Mouse (Mus musculus) heart, postnatal 0 days (tissue): ENCODE measurements around the gene Abca17.
A peak's percentile ranks its signal among the peaks of the same experiment; 100 is the strongest.

Experiments used
- CTCF ChIP-seq: IDR thresholded peaks from 2 replicates; pipeline ENCODE4 v1.5.1; 2016; ENCODE audit warnings: antibody characterized with exemption, control low read depth, low read depth
- EP300 ChIP-seq: IDR thresholded peaks from 2 replicates; pipeline ENCODE4 v1.6.1; 2016; ENCODE audit warnings: antibody characterized with exemption, low read depth

- TF ChIP-seq CTCF = peak; percentile 48
- no peak for TF ChIP-seq EP300
Observed at GRCm38 (mm10) chr17:24243311-24243969, 107.4 kb downstream of the Abca17 start.
